Mouse (Mus musculus) midbrain, embryonic 16.5 days (tissue): ENCODE measurements around the gene Agbl4. TPM values are rescaled to one million over a fixed set of nuclear protein-coding genes. Genes with fewer than 3 reads are reported as not detected.

Source experiments
- ATAC-seq: fragments of 200-750 bp; cut with Nextera tagmentation; 2 replicates; pipeline ENCODE4 v1.8.0; 2017; ENCODE audit warnings: moderate TSS enrichment
- H3K27ac ChIP-seq: fragments of 300-500 bp; sonication (generic); 2 replicates; pipeline ENCODE4 v1.5.1; 2014; ENCODE audit warnings: mild to moderate bottlenecking, low read length, mixed read lengths
- H3K27me3 ChIP-seq: fragments of 300-500 bp; sonication (generic); 2 replicates; pipeline ENCODE4 v1.6.1; 2014; ENCODE audit warnings: low read depth, low read length, mixed read lengths; ENCODE audit not compliant: control insufficient read depth, insufficient read depth
- H3K36me3 ChIP-seq: fragments of 300-500 bp; sonication (generic); 2 replicates; pipeline ENCODE4 v1.6.1; 2014; ENCODE audit warnings: mild to moderate bottlenecking, low read length, moderate library complexity, mixed read lengths; ENCODE audit not compliant: control insufficient read depth, insufficient read depth
- H3K4me1 ChIP-seq: fragments of 300-500 bp; sonication (generic); 2 replicates; pipeline ENCODE4 v1.6.1; 2014; ENCODE audit warnings: mild to moderate bottlenecking, low read length, mixed read lengths; ENCODE audit not compliant: control insufficient read depth, insufficient read depth
- H3K4me2 ChIP-seq: fragments of 300-500 bp; sonication (generic); 2 replicates; pipeline ENCODE4 v1.6.1; 2014; ENCODE audit warnings: mild to moderate bottlenecking, low read length, mixed read lengths
- H3K4me3 ChIP-seq: fragments of 300-500 bp; sonication (generic); 2 replicates; pipeline ENCODE4 v1.5.1; 2014; ENCODE audit warnings: low read depth, mild to moderate bottlenecking, low read length, moderate library complexity, mixed read lengths
- H3K9ac ChIP-seq: fragments of 300-500 bp; sonication (generic); 2 replicates; pipeline ENCODE4 v1.6.1; 2014; ENCODE audit warnings: low read depth, low read length, mixed read lengths
- H3K9me3 ChIP-seq: fragments of 300-500 bp; sonication (generic); replicated peaks from 2 replicates; pipeline ENCODE4 v1.6.1; 2014; ENCODE audit warnings: mild to moderate bottlenecking, low read length, mixed read lengths; ENCODE audit not compliant: control insufficient read depth, poor library complexity, severe bottlenecking
- whole genome bisulfite sequencing: fragments of 180-500 bp; shearing (Covaris S2); extraction: QIAGEN DNeasy Blood & Tissue Kit; methylation state at CpG from one replicate; pipeline ENCODE4 v1.1.7; 2014; 5-methylcytosine and 5-hydroxymethylcytosine counted together
- polyA plus RNA-seq: library from polyadenylated mRNA; unstranded; fragments of >200 nt; fragmentation: Nextera tagmentation; extraction: Ambion mirVana; gene quantifications from 2 replicates; pipeline ENCODE4 v1.2.1, GENCODE M21; 2015

Agbl4 gene
- polyA plus RNA-seq, 1 experiment from 2014 or later = 4.5 TPM

DNA sequence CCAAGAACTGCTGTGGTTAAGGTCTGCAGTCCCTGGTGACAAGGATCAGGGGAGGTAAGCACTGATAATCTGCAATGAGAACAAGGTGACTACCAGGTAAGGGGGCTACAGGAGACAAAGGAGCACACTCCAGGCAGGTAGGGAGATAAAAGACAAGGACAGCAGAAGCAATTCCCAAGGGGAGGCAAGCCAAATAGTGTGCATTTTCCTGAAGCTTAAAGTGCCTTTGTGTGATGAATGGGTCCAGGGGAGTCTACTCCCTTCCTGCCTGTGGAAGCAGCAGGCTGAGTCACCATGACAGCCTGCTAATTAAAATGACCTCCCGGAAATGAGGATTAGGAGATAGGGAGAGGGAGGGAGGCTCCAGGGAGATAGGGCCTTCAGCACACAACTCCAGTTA lies 1266.3 kb downstream of the Agbl4 start:
- H3K27ac ChIP-seq = 0 out of 2 replicates have a peak overlapping the region, but pooled peaks have one; percentile 34

DNA sequence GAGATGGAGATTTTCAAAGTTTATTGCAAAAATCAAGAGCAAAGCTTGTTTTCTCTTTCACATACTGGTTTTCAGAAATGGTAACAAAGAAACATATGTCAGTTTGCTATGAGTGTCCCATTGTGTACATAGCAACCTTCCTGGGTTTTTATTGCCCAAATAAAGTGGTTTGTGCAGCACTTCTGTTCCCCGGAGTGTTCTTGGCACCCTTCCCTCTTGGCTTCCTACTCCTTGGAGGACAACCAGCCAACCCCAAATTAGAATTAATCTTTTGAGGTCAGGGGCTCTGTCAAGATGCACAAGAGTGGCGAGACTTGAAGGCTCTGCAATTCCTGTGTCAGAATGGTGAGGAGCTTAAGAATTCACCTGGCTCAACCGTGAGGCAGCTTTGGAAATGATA lies 1266.7 kb downstream of the Agbl4 start:
- Histone ChIP-seq H3K27ac (no peak overlapping the region), H3K27me3 (no peaks in the 10 kb centered on the region), H3K9ac (no peak overlapping the region), H3K9me3 (no peaks in the 10 kb centered on the region), H3K4me2 (no peak overlapping the region), H3K36me3 (no peaks in the 10 kb centered on the region), H3K4me1 (peaks cover 11% of the 10 kb centered on the region), H3K4me3 (no peak overlapping the region)
- ATAC-seq = peak; percentile 41; the same call in 1 of the 2 replicates
- 45% methylated on average over 3 of the region's 3 CpGs for WGBS

More for the DNA sequence above, 1266.3 kb downstream of the Agbl4 start:
- Histone ChIP-seq H3K36me3 (no peaks in the 10 kb centered on the region), H3K4me3 (no peak overlapping the region), H3K4me2 (no peak overlapping the region), H3K9me3 (no peaks in the 10 kb centered on the region), H3K9ac (no peak overlapping the region), H3K27me3 (no peaks in the 10 kb centered on the region), H3K4me1 (peaks cover 11% of the 10 kb centered on the region)
- ATAC-seq = peak; percentile 80; the same call in 1 of the 2 replicates
- 4% methylated on average over 1 of the region's 1 CpGs for WGBS

DNA sequence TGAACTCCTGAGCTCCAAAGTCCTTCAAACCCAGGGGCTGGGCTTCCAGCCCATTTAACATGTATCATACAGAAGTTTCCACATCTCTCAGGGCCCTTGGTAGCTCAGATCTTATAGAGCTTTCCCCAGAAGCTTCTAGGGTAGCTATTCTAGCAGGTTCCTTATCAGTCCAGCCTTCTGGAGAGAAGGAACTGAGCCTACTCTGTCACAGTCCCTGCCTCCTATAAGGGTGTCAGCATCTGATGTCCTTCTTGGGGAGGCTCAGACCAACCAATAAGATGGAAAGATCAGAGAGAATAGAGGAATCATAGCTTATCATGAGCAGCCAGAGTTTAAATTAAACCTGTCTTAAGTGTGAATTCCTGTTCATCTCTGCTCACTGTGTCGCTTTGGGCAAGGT lies 1269.3 kb downstream of the Agbl4 start:
- H3K4me1 ChIP-seq = peaks cover 24% of the 10 kb centered on the region
- no peak overlapping the region for H3K27ac ChIP-seq
- H3K36me3 ChIP-seq = no peaks in the 10 kb centered on the region
- WGBS = 63% methylated on average over 1 of the region's 1 CpGs
- no peak overlapping the region for H3K4me3 ChIP-seq
- H3K4me2 ChIP-seq = no peak overlapping the region
- no peaks in the 10 kb centered on the region for H3K9me3 ChIP-seq
- ATAC-seq = no peak
- H3K9ac ChIP-seq = no peak overlapping the region
- no peaks in the 10 kb centered on the region for H3K27me3 ChIP-seq

DNA sequence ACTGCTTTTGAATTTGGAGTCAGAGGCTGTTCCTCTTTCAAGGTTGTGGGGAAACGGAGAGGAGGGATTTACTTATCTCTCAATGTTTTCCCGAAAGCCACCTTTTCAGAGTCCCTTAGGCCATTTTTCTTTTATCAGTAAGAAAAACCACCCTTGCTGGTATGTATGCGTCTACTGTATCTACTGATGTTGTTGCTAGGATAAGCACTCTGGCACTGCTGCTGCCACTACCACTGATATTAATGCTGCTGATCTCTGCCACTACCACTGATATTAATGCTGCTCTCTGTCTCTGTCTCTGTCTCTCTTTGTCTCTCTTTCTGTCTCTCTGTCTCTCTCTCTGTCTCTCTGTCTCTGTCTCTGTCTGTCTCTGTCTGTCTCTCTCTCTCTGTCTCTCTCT lies 1271.9 kb downstream of the Agbl4 start:
- WGBS = 78% methylated on average over 3 of the region's 3 CpGs

DNA sequence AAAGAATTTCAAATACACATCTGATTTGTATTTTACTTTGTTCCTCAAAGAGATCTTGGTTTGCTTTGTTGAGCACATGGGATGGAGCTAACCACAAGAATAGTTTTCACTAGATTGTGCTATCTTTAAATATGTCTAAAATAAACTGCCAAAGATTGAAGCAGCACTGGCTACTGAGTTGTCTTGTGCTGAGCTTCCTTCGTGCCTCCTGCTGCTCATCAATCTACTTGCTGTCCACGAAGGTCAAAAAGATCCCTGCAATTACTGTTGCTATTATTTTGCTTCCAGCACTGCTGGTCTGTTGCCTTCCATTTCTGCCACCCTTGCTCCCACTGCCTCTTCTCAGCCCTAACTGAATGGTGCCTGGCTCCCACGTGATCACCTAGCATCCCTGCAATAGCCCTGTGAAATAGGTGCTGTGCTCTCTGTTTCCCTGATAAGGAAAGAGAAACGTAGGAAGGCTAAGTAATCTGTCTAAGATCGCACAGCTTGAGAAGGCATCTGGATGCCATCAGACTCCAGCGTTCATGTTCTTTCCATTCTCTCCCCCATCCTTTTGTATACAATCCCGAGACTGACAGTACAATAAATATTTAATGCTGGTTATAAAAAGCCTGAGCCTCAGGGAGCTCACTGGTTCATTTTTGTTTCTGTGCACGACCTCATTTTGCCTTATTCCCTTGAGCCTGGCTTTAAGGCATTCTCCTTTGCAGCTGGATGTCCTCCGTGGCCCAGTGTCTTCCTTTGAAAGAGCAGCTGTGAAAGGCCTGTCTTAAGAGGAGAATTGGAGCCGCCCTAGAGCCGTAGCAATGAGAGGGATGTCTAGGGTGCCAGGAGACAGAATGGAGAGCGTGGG lies 1273.3 kb downstream of the Agbl4 start:
- no peaks in the 10 kb centered on the region for H3K27me3 ChIP-seq
- H3K4me3 ChIP-seq = no peak overlapping the region
- ATAC-seq = peak; percentile 74
- no peak overlapping the region for H3K9ac ChIP-seq
- 19% methylated on average over 12 of the region's 12 CpGs for WGBS
- H3K9me3 ChIP-seq = no peaks in the 10 kb centered on the region
- H3K4me2 ChIP-seq = 0 out of 2 replicates have a peak overlapping the region, but pooled peaks have one; percentile 3
- H3K4me1 ChIP-seq = peaks cover 13% of the 10 kb centered on the region
- H3K36me3 ChIP-seq = no peaks in the 10 kb centered on the region
- H3K27ac ChIP-seq = peak overlapping the region; percentile 56

More for the DNA sequence above, 1271.9 kb downstream of the Agbl4 start:
- Histone ChIP-seq H3K9me3 (no peaks in the 10 kb centered on the region), H3K9ac (no peak overlapping the region), H3K4me3 (no peak overlapping the region), H3K27me3 (no peaks in the 10 kb centered on the region), H3K27ac (no peak overlapping the region), H3K4me1 (peaks cover 14% of the 10 kb centered on the region), H3K4me2 (no peak overlapping the region), H3K36me3 (no peaks in the 10 kb centered on the region)
- ATAC-seq = no peak

DNA sequence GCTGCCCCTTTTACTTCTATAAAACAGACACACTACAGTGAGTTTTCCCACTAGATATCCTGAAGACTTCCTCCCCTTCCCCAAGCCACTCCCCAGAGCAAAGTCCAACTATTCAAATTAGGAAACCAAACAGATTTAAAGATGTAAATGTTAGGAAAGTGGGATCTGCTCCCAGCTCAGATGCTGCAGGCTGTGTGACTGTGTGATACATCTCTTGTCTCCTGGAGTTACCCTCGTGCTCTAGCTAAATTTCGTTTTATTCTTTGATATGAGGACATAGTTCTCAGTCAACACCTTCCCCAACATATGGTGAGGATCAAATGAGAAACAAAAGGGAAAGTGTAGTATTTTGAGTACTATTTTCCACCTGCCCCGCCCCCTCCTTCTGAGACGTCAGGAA lies 1274.0 kb downstream of the Agbl4 start:
- 64% methylated on average over 4 of the region's 4 CpGs for WGBS
- Histone ChIP-seq H3K9ac (no peak overlapping the region), H3K9me3 (no peaks in the 10 kb centered on the region), H3K27me3 (no peaks in the 10 kb centered on the region), H3K4me3 (no peak overlapping the region), H3K36me3 (no peaks in the 10 kb centered on the region), H3K4me1 (peaks cover 13% of the 10 kb centered on the region), H3K27ac (peak overlapping the region; percentile 56), H3K4me2 (no peak overlapping the region)
- ATAC-seq = no peak

DNA sequence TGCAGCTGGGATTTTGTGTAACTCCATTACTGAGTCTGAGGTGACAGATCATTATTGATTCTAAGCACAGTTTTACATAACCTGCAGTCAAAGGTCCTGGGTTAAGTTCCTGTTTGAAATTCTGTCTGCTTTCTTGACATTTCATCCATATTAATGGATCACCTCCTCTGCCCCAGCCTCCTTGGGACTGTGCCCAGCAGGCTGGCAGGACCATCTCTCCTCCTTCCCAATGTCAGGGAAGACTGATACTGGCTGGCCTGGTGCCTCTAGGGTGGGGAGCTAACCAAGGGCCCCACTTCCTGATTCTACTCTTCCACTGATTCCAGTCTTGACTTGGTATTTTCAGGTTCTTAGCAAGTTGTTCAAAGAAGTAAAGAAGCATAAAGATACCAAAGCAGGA lies 1276.4 kb downstream of the Agbl4 start:
- ATAC-seq = no peak
- Histone ChIP-seq H3K27me3 (no peaks in the 10 kb centered on the region), H3K4me2 (no peak overlapping the region), H3K27ac (no peak overlapping the region), H3K4me1 (peaks cover 13% of the 10 kb centered on the region), H3K36me3 (no peaks in the 10 kb centered on the region), H3K4me3 (no peak overlapping the region), H3K9ac (no peak overlapping the region), H3K9me3 (no peaks in the 10 kb centered on the region)

DNA sequence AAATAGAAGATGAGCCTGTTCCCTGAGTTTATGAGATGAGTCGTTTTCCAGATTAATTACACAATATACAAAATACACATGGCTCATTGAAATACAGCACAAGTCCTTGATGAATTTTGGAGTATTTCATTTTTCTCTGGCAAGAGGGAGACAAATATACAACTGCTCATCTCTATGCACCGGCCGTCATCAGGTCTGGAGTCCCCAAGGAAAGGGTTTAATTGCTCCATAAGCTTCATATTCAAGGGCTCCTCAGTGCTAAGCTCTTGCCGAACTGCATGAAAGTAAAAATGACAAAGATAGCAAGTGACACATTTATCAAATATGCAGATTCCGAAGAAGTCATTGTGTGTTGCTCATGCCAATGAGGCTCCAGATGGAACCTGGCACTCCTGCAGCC lies 1284.5 kb downstream of the Agbl4 start:
- H3K27me3 ChIP-seq = no peaks in the 10 kb centered on the region
- WGBS = 64% methylated on average over 5 of the region's 5 CpGs
- 0 out of 2 replicates have a peak, but pooled peaks have one; percentile 12 for ATAC-seq

DNA sequence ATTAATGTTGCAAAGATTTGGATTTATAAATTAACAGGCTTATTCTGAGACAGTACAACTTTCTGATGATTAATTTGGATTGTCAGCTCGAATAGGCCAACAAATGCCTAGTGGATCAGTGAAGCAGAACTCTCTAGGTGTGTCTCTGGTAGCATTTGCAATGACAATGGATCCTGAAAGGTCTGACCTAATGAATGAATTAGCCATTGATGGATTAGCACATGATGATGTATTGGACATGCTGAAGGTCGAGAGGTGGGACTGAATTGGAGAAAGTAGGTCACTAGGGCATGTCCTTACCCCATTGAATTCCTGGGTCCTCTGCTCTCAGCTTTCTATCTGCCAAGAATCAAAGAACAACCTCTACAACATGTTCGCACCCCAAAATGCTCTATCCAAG lies 1285.3 kb downstream of the Agbl4 start:
- H3K4me1 ChIP-seq = peaks cover 5% of the 10 kb centered on the region; the same call in 1 of the 2 replicates
- no peak overlapping the region for H3K9ac ChIP-seq
- H3K9me3 ChIP-seq = no peaks in the 10 kb centered on the region
- no peak overlapping the region for H3K4me2 ChIP-seq
- H3K27me3 ChIP-seq = no peaks in the 10 kb centered on the region
- no peak overlapping the region for H3K4me3 ChIP-seq
- WGBS = 85% methylated on average over 3 of the region's 3 CpGs
- no peak for ATAC-seq
- H3K27ac ChIP-seq = no peak overlapping the region
- H3K36me3 ChIP-seq = no peaks in the 10 kb centered on the region

More for the DNA sequence above, 1284.5 kb downstream of the Agbl4 start:
- Histone ChIP-seq H3K36me3 (no peaks in the 10 kb centered on the region), H3K4me3 (no peak overlapping the region), H3K9me3 (no peaks in the 10 kb centered on the region), H3K27ac (no peak overlapping the region), H3K4me2 (no peak overlapping the region), H3K4me1 (peaks cover 4% of the 10 kb centered on the region; the same call in 1 of the 2 replicates), H3K9ac (no peak overlapping the region)
